Mouse (Mus musculus) heart, embryonic 13.5 days (tissue): ENCODE results near the gene Cox7a2l. TPM values are rescaled to one million over a fixed set of nuclear protein-coding genes. Genes with fewer than 3 reads are reported as not detected.

Experiments used
- ATAC-seq: fragments of 200-750 bp; cut with Nextera tagmentation; 2 replicates; pipeline ENCODE4 v1.8.0; 2017; ENCODE audit warnings: moderate TSS enrichment; ENCODE audit not compliant: insufficient number of reproducible peaks, low FRiP score, low TSS enrichment; ENCODE audit errors: extremely low read depth
- H3K27ac ChIP-seq: fragments of 300-500 bp; sonication (generic); replicated peaks from 2 replicates; pipeline ENCODE4 v1.5.1; 2015; ENCODE audit warnings: moderate library complexity, mild to moderate bottlenecking, inconsistent platforms
- H3K27me3 ChIP-seq: fragments of 300-500 bp; sonication (generic); replicated peaks from 2 replicates; pipeline ENCODE4 v1.6.1; 2015; ENCODE audit warnings: mild to moderate bottlenecking, inconsistent platforms
- H3K36me3 ChIP-seq: fragments of 300-500 bp; sonication (generic); 2 replicates; pipeline ENCODE4 v1.6.1; 2015; ENCODE audit warnings: mild to moderate bottlenecking, inconsistent platforms
- H3K4me1 ChIP-seq: fragments of 300-500 bp; sonication (generic); 2 replicates; pipeline ENCODE4 v1.6.1; 2015; ENCODE audit warnings: inconsistent platforms
- H3K4me2 ChIP-seq: fragments of 300-500 bp; sonication (generic); 2 replicates; pipeline ENCODE4 v1.6.1; 2015; ENCODE audit warnings: inconsistent platforms, mild to moderate bottlenecking, moderate library complexity
- H3K4me3 ChIP-seq: fragments of 300-500 bp; sonication (generic); 2 replicates; pipeline ENCODE4 v1.5.1; 2015; ENCODE audit warnings: moderate library complexity, mild to moderate bottlenecking, inconsistent platforms
- H3K9ac ChIP-seq: fragments of 300-500 bp; sonication (generic); 2 replicates; pipeline ENCODE4 v1.6.1; 2015; ENCODE audit warnings: inconsistent platforms, mild to moderate bottlenecking, moderate library complexity
- H3K9me3 ChIP-seq: fragments of 300-500 bp; sonication (generic); 2 replicates; pipeline ENCODE4 v1.6.1; 2016; ENCODE audit warnings: inconsistent platforms
- WGBS: fragments of 180-500 bp; shearing (Covaris S2); methylation state at CpG from one replicate; pipeline ENCODE4 v1.1.7; 2015; ENCODE audit warnings: mixed read lengths; 5-methylcytosine and 5-hydroxymethylcytosine counted together
- polyA plus RNA-seq: library from polyadenylated mRNA; unstranded; fragments of >200 nt; fragmentation: Nextera tagmentation; extraction: Ambion mirVana; gene quantifications from 2 replicates; pipeline ENCODE4 v1.2.1, GENCODE M21; 2015

Gene Cox7a2l
- polyA plus RNA-seq, 1 experiment from 2014 or later = 181 TPM

DNA sequence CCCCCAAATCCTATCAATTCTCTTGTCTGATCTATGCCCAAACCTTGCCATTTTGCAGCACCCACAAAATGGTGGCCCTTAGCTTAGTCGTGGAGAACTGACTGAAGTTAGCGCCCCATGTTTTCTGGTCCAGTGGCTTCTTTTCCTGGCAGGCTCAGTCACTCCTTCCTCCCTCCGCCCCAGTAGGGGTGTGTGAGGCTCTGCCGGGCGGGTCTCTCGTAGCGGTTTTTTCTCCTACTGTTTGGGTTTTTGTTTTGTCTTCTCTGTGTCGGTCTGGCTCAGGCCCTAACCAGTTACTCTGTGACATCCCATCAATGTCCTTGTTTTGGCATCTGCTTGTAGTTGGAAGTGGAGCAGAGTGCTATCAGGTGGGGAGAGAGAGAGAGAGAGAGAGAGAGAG lies 8.5 kb upstream of the Cox7a2l start:
- ATAC-seq = no peak
- H3K9ac ChIP-seq = peak overlapping the region; percentile 54
- no peaks in the 10 kb centered on the region for H3K9me3 ChIP-seq
- peaks cover 39% of the 10 kb centered on the region for H3K4me1 ChIP-seq
- peak overlapping the region; percentile 49 for H3K4me2 ChIP-seq
- H3K27me3 ChIP-seq = no peaks in the 10 kb centered on the region
- no peak overlapping the region for H3K4me3 ChIP-seq
- H3K36me3 ChIP-seq = no peaks in the 10 kb centered on the region
- WGBS = 11% methylated on average over 8 of the region's 8 CpGs
- H3K27ac ChIP-seq = peak overlapping the region; percentile 89

DNA sequence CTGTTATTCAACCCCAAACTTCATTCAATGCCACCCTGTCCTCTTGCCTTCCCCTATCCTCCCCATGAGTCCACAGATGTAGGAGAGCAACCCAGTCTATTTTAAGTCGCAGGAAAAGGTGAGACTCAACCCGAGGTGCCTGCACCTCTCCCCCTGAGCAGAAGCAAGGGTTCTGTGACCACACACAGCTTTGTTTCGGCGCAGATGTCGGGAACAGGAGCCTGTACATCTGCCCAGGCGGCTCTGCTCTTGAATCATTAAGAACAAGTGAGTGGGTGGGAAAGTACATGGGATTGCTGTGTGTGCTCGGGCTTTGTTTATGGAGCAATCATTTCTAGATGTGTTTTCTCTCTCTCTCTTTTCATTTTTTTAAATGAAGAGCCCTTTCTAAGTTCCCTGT lies 7.6 kb upstream of the Cox7a2l start:
- peaks cover 39% of the 10 kb centered on the region for H3K4me1 ChIP-seq
- 53% methylated on average over 7 of the region's 7 CpGs for WGBS
- H3K36me3 ChIP-seq = no peaks in the 10 kb centered on the region
- H3K9ac ChIP-seq = no peak overlapping the region
- no peak overlapping the region for H3K27ac ChIP-seq
- H3K27me3 ChIP-seq = no peaks in the 10 kb centered on the region
- no peak overlapping the region for H3K4me3 ChIP-seq
- no peak overlapping the region for H3K4me2 ChIP-seq
- no peaks in the 10 kb centered on the region for H3K9me3 ChIP-seq
- no peak for ATAC-seq

DNA sequence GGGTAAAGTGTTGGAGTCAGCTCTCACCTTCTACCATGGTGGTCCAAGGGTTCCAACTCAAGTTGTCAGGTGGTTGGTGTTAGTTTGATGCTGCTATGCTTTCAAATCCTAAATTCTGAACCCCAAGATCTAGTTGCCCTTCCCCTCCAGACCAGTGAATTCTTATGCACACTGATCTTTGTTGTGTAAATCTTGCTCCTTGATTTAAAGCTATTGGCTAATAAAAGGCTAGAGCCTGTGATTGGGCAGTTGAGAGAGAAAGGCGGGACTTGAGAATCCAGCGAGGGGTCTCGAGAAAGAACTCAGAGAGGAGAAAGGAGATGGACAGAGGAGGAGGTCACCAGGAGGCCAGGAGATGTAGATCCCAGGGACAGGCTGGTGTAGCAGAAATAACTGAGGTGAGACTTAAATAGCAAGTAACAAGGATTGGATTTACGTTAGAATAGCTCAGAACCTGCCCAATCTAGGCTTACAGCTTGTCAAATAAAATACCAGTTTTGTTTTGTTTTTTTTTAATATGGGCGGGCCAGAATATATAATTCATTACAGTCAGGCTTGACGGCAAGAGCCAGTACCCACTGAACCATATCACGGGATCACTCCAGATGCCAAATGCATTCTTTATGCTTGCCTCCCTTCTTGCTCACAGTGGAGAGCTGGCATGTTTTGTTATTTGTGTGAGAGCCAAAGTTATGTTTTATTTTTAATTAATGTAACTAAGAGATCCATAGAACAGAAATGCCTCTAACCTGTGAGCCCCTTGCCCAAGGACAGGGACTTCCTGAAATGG lies 5.7 kb upstream of the Cox7a2l start:
- ATAC-seq = no peak
- Histone ChIP-seq H3K4me2 (no peak overlapping the region), H3K4me3 (no peak overlapping the region), H3K27ac (no peak overlapping the region), H3K9me3 (no peaks in the 10 kb centered on the region), H3K4me1 (peaks cover 27% of the 10 kb centered on the region), H3K9ac (no peak overlapping the region), H3K27me3 (no peaks in the 10 kb centered on the region), H3K36me3 (no peaks in the 10 kb centered on the region)
- WGBS = 63% methylated on average over 7 of the region's 7 CpGs

DNA sequence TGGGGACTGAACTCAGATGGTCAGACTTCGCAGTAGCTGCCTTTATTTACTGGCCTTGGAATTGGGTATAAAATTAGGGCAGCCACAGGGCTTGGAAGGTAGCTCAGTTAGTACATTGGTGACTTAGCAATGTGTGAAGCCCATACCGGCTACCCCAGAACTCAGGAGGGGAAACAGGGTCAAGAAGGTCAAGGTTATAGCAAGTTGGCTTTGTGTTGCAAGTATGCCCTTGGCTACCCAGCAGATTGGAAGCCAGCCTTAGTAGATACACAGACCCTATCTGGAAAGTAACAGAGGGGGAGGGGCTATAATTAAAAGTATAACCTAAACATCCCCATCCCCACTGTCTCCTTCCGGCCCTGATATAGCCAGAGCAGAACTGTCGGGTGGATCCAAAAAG lies 4.8 kb upstream of the Cox7a2l start:
- Histone ChIP-seq H3K9ac (no peak overlapping the region), H3K4me2 (no peak overlapping the region), H3K27me3 (no peaks in the 10 kb centered on the region), H3K27ac (no peak overlapping the region), H3K36me3 (no peaks in the 10 kb centered on the region), H3K4me3 (no peak overlapping the region), H3K9me3 (no peaks in the 10 kb centered on the region), H3K4me1 (peaks cover 18% of the 10 kb centered on the region)
- 77% methylated on average over 4 of the region's 4 CpGs for WGBS
- no peak for ATAC-seq

DNA sequence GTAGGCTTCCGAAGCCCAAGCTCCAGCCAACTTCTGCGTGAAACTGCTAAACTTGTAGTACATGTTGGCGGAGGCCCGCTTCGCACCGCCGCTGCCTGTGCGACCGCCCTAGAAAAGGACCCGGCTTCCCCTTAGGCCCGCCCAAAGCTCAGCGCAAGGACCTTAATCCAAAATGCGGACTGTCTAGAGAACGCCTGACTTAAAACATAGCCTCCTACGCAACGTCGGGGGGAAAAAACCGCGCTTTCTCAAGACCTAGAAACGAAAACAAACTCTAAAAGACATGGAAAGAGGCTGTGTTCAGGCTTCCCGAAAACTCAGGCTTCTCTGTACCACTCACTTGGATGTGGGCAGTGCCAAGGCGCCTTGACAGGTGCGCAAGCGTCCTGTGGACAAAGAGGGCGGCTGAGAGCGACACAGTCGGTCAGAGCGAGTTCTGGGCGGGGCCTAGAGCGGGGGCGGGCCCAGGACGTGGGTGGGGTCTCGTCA lies 2.9 kb downstream of the Cox7a2l start:
- H3K27me3 ChIP-seq = no peaks in the 10 kb centered on the region
- peak overlapping the region; percentile 98 for H3K9ac ChIP-seq
- no peaks in the 10 kb centered on the region for H3K36me3 ChIP-seq
- peak; percentile 94 for ATAC-seq
- peak overlapping the region; percentile 97 for H3K4me3 ChIP-seq
- peaks cover 31% of the 10 kb centered on the region for H3K4me1 ChIP-seq
- H3K27ac ChIP-seq = peak overlapping the region; percentile 61
- H3K9me3 ChIP-seq = no peaks in the 10 kb centered on the region
- H3K4me2 ChIP-seq = peak overlapping the region; percentile 94
- under 1% methylated on average over 33 of the region's 33 CpGs for WGBS

DNA sequence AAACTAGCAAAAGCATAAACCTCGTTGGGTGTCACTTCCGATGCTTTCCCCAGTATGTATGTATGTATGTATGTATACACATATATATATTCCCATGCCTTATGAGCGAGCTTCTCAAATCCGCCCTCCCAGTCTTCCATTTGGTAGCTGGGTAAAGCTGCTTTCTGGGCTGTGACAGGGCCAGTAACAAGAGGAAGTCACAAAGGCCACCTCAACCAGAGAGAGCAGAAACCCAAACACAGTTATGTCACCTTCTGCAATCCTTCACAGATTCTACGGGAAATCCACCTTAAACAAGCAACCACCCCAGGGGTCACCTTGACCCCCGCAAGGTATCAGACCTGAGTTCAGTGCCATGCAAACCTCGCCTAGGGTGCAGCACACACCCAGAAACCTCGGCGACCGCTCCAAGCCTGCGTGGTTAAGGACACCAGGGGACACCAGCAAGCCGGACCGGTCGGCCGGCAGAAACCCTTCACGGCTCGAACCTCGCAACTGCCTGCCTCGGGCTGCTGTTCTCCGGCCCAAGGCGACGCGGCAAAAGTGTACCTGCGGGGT lies 3.4 kb downstream of the Cox7a2l start:
- peak overlapping the region; percentile 98 for H3K9ac ChIP-seq
- H3K9me3 ChIP-seq = no peaks in the 10 kb centered on the region
- no peaks in the 10 kb centered on the region for H3K36me3 ChIP-seq
- H3K27me3 ChIP-seq = no peaks in the 10 kb centered on the region
- peaks cover 31% of the 10 kb centered on the region for H3K4me1 ChIP-seq
- H3K27ac ChIP-seq = peak overlapping the region; percentile 61
- peak overlapping the region; percentile 97 for H3K4me3 ChIP-seq
- WGBS = under 1% methylated on average over 24 of the region's 24 CpGs
- peak; percentile 34 for ATAC-seq
- peak overlapping the region; percentile 94 for H3K4me2 ChIP-seq

DNA sequence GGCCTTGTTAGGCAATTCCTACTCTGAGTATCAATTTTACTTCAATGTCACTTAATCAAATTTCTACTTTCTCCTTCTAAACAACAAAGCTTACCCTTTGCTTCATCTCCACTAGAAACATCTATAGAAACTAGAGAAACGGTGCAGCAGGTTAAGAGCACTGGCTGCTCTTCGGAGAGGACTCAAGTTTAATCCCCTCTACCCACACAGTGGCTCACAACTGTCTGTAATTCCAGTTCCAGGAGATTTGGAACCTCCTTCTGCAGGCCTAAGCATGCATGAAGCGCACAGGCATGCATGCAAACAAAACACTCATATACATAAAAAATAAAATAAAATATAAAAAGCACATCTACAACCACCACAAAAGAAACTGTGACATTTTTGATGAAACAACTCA lies 5.0 kb downstream of the Cox7a2l start:
- Histone ChIP-seq H3K36me3 (no peaks in the 10 kb centered on the region), H3K27ac (no peak overlapping the region), H3K27me3 (no peaks in the 10 kb centered on the region), H3K9ac (no peak overlapping the region), H3K4me3 (0 out of 2 replicates have a peak overlapping the region, but pooled peaks have one; percentile 97), H3K4me1 (peaks cover 40% of the 10 kb centered on the region), H3K9me3 (no peaks in the 10 kb centered on the region), H3K4me2 (peak overlapping the region; percentile 94)
- no peak for ATAC-seq
- 90% methylated on average over 3 of the region's 3 CpGs for WGBS

DNA sequence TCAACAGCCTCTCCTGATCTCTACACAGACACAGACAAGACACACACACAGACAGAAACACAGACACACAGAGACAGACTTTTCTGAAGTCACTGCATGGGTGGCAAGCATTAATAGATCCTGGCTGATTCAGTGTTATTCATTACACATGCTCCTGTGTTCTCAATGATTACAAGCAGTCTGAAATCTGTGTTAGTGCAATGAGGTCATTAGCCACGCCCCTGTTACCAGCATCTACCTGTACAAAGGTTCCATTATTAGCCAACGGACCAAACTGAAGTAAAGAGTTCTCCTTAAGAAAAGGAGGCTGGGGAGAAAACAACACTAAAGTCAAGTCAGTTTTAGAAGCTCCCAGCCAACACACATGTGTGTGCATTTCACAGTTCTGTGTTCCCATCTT lies 13.4 kb downstream of the Cox7a2l start:
- peaks cover 24% of the 10 kb centered on the region for H3K4me1 ChIP-seq

DNA sequence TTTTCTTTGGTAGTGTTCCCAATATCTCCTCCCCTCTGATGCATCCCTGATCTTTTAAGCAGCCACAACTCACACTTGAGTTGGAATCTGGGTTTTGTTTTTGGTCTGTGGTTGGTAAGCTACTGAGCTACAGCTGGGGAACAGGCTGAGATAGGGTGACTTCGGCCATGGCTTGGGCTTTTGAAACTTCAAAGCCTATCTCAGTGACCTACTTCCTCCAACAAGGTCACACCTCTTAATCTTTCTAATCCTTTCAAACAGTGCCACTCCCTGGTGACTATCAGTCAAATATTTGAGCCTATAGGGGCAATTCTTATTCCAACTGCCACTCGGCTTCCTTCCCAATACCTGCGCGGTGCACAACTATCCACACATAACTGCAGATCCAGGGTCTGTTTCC lies 17.4 kb downstream of the Cox7a2l start:
- Histone ChIP-seq H3K9ac (no peak overlapping the region), H3K4me1 (peaks cover 7% of the 10 kb centered on the region), H3K27me3 (no peaks in the 10 kb centered on the region), H3K4me2 (no peak overlapping the region), H3K36me3 (peaks cover 85% of the 10 kb centered on the region), H3K4me3 (no peak overlapping the region), H3K9me3 (peaks cover 24% of the 10 kb centered on the region), H3K27ac (no peak overlapping the region)
- no peak for ATAC-seq
- 78% methylated on average over 4 of the region's 4 CpGs for WGBS

More for the DNA sequence above, 13.4 kb downstream of the Cox7a2l start:
- H3K4me3 ChIP-seq = no peak overlapping the region
- H3K9ac ChIP-seq = no peak overlapping the region
- peaks cover 5% of the 10 kb centered on the region; the same call in 1 of the 2 replicates for H3K9me3 ChIP-seq
- no peak for ATAC-seq
- H3K36me3 ChIP-seq = peaks cover 53% of the 10 kb centered on the region
- H3K27ac ChIP-seq = no peak overlapping the region
- H3K27me3 ChIP-seq = no peaks in the 10 kb centered on the region
- H3K4me2 ChIP-seq = no peak overlapping the region
- WGBS = 83% methylated on average over 2 of the region's 2 CpGs

DNA sequence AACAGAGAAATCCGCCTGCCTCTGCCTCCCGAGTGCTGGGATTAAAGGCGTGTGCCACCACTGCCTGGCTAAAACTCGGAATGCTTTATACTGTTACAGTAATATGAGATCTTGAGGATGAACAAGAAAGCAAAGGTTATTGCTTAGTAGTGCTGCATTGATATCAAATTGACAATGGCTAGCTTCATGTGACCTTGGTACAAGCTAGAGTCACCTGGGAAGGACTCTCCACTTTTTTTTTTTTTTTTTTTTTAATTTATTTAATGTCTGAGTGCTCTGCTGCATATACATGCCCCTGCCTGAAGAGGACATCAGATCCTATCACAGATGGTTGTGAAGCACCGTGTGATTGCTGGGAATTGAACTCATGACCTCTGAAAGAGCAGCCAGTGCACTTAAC lies 18.2 kb downstream of the Cox7a2l start:
- no peaks in the 10 kb centered on the region for H3K4me1 ChIP-seq
- 94% methylated on average over 5 of the region's 5 CpGs for WGBS
- H3K27me3 ChIP-seq = no peaks in the 10 kb centered on the region
- H3K36me3 ChIP-seq = peaks cover 82% of the 10 kb centered on the region
- no peak for ATAC-seq
- no peak overlapping the region for H3K9ac ChIP-seq
- H3K27ac ChIP-seq = no peak overlapping the region
- H3K4me2 ChIP-seq = no peak overlapping the region
- H3K4me3 ChIP-seq = no peak overlapping the region
- H3K9me3 ChIP-seq = peaks cover 24% of the 10 kb centered on the region

DNA sequence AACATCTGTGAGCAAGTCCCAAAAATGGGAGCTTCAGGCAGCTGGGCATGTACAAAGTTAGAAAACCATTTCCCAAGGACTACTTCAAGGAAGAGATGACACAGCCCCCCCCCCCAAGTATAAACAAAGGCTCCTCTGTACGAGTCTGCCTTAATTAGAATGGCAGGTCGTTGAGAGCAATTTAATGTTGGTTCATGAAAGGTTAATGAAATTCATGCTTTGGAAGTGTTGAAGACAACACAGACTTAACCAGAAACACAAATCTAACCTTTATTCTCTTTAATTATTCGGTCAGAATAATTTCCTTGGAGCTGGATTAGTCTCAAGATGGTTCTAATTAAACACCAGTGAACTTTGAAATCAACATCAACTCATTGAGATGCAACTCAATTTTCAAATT lies 29.4 kb downstream of the Cox7a2l start:
- H3K27me3 ChIP-seq = no peaks in the 10 kb centered on the region
- H3K9me3 ChIP-seq = peaks cover 5% of the 10 kb centered on the region
- no peak overlapping the region for H3K4me2 ChIP-seq
- WGBS = 73% methylated on average over 3 of the region's 3 CpGs
- no peak overlapping the region for H3K27ac ChIP-seq
- H3K36me3 ChIP-seq = peaks cover 14% of the 10 kb centered on the region
- H3K9ac ChIP-seq = no peak overlapping the region
- no peak for ATAC-seq
- H3K4me3 ChIP-seq = no peak overlapping the region
- no peaks in the 10 kb centered on the region for H3K4me1 ChIP-seq

DNA sequence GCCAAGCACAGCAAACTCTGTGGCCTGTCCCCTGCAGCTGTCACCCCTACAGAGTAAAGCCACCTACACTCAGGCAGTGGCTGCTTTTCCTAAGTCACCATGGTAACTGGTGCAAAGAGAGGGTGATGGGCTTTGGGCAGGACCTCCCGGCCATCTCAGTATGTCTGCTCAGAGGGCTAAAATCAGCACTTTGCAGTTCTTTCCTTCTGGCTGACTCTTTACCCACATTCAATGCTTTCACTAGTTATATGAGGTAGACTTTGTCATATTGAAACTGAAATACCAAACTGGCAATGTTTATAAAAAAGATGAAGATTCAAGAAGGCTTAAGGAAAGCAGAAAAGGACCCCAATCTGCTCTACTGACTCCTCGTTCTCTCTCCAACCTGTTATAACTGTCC lies 33.3 kb downstream of the Cox7a2l start:
- H3K36me3 ChIP-seq = peaks cover 37% of the 10 kb centered on the region
- no peak overlapping the region for H3K27ac ChIP-seq
- H3K9ac ChIP-seq = no peak overlapping the region
- ATAC-seq = no peak
- H3K4me2 ChIP-seq = no peak overlapping the region
- no peaks in the 10 kb centered on the region for H3K4me1 ChIP-seq
- WGBS = 77% methylated on average over 2 of the region's 2 CpGs
- no peak overlapping the region for H3K4me3 ChIP-seq
- no peaks in the 10 kb centered on the region for H3K9me3 ChIP-seq
- H3K27me3 ChIP-seq = no peaks in the 10 kb centered on the region
